Mouse (Mus musculus): Measurements from ENCODE around the gene Hoxb7. TPM values are rescaled to one million over a fixed set of nuclear protein-coding genes. Genes with fewer than 3 reads are reported as not detected.

Hoxb7 gene
- polyA plus RNA-seq, 1 experiment: 13.1 TPM

- H3K4me1 ChIP-seq (ENCODE audit: control insufficient read depth, insufficient read depth, low read length): no peaks in the 10 kb centered on the region
These were observed 34.3 kb downstream of the Hoxb7 start for GRCm38 (mm10) chr11:96320688-96321087.

GRCm38 (mm10) chr11:96321846-96322245 lies 35.4 kb downstream of the Hoxb7 start:
- H3K27ac ChIP-seq (ENCODE audit: insufficient read depth, low read length): peak overlapping the region; percentile 70
- TF ChIP-seq POLR2A (IDR thresholded peaks at IDR 0.05; ENCODE audit: low read depth, low read length) (no peak), CTCF (IDR thresholded peaks at IDR 0.05; ENCODE audit: borderline replicate concordance, insufficient read depth, low read length) (no peak)
- no peak overlapping the region for H3K4me3 ChIP-seq (ENCODE audit: insufficient read depth, low read length)
- no peaks in the 10 kb centered on the region for H3K4me1 ChIP-seq (ENCODE audit: control insufficient read depth, insufficient read depth, low read length)

More at GRCm38 (mm10) chr11:96320688-96321087, 34.3 kb downstream of the Hoxb7 start:
- TF ChIP-seq CTCF (IDR thresholded peaks at IDR 0.05; ENCODE audit: borderline replicate concordance, insufficient read depth, low read length): no peak
- no peak for TF ChIP-seq POLR2A (IDR thresholded peaks at IDR 0.05; ENCODE audit: low read depth, low read length)
- H3K27ac ChIP-seq (ENCODE audit: insufficient read depth, low read length): peak overlapping the region; percentile 93; the same call in 1 of the 2 replicates
- H3K4me3 ChIP-seq (ENCODE audit: insufficient read depth, low read length): peak overlapping the region; percentile 46; the same call in 1 of the 2 replicates

GRCm38 (mm10) chr11:96322738-96323137 lies 36.3 kb downstream of the Hoxb7 start:
- Histone ChIP-seq H3K27ac (ENCODE audit: insufficient read depth, low read length) (peak overlapping the region; percentile 70; the same call in 1 of the 2 replicates), H3K4me1 (ENCODE audit: control insufficient read depth, insufficient read depth, low read length) (no peaks in the 10 kb centered on the region), H3K4me3 (ENCODE audit: insufficient read depth, low read length) (no peak overlapping the region)
- TF ChIP-seq POLR2A (IDR thresholded peaks at IDR 0.05; ENCODE audit: low read depth, low read length) (no peak), CTCF (IDR thresholded peaks at IDR 0.05; ENCODE audit: borderline replicate concordance, insufficient read depth, low read length) (no peak)

GRCm38 (mm10) chr11:96323154-96323553 lies 36.7 kb downstream of the Hoxb7 start, which contains the start of gene Hoxb3:
Hoxb3 (plus strand) TSS chr11:96323326.
- TF ChIP-seq CTCF (IDR thresholded peaks at IDR 0.05; ENCODE audit: borderline replicate concordance, insufficient read depth, low read length): no peak
- TF ChIP-seq POLR2A (IDR thresholded peaks at IDR 0.05; ENCODE audit: low read depth, low read length): no peak

GRCm38 (mm10) chr11:96324125-96324524 lies 37.7 kb downstream of the Hoxb7 start:
- peak overlapping the region; percentile 51 for H3K27ac ChIP-seq (ENCODE audit: insufficient read depth, low read length)
- H3K4me3 ChIP-seq (ENCODE audit: insufficient read depth, low read length): no peak overlapping the region
- H3K4me1 ChIP-seq (ENCODE audit: control insufficient read depth, insufficient read depth, low read length): no peaks in the 10 kb centered on the region
- TF ChIP-seq POLR2A (IDR thresholded peaks at IDR 0.05; ENCODE audit: low read depth, low read length) (no peak), CTCF (IDR thresholded peaks at IDR 0.05; ENCODE audit: borderline replicate concordance, insufficient read depth, low read length) (no peak)

More at GRCm38 (mm10) chr11:96323154-96323553, 36.7 kb downstream of the Hoxb7 start, which contains the start of gene Hoxb3:
- peak within 1 kb of the TSS; percentile 6; the same call in 1 of the 2 replicates for H3K4me3 ChIP-seq (ENCODE audit: insufficient read depth, low read length)
- H3K27ac ChIP-seq (ENCODE audit: insufficient read depth, low read length): peak within 1 kb of the TSS; percentile 70
- no peaks in the 10 kb centered on the region for H3K4me1 ChIP-seq (ENCODE audit: control insufficient read depth, insufficient read depth, low read length)

GRCm38 (mm10) chr11:96324965-96325364 lies 38.5 kb downstream of the Hoxb7 start:
- Histone ChIP-seq H3K4me3 (ENCODE audit: insufficient read depth, low read length) (no peak overlapping the region; the same call in 1 of the 2 replicates), H3K27ac (ENCODE audit: insufficient read depth, low read length) (peak overlapping the region; percentile 51)
- no peak for TF ChIP-seq POLR2A (IDR thresholded peaks at IDR 0.05; ENCODE audit: low read depth, low read length)
- TF ChIP-seq CTCF (IDR thresholded peaks at IDR 0.05; ENCODE audit: borderline replicate concordance, insufficient read depth, low read length): no peak

GRCm38 (mm10) chr11:96325747-96326212 lies 39.4 kb downstream of the Hoxb7 start:
- H3K27ac ChIP-seq (ENCODE audit: insufficient read depth, low read length): peak overlapping the region; percentile 56
- H3K4me1 ChIP-seq (ENCODE audit: control insufficient read depth, insufficient read depth, low read length): no peaks in the 10 kb centered on the region
- H3K4me3 ChIP-seq (ENCODE audit: insufficient read depth, low read length): peak overlapping the region; percentile 19; the same call in 1 of the 2 replicates
- TF ChIP-seq POLR2A (IDR thresholded peaks at IDR 0.05; ENCODE audit: low read depth, low read length) (no peak), CTCF (IDR thresholded peaks at IDR 0.05; ENCODE audit: borderline replicate concordance, insufficient read depth, low read length) (no peak)

More at GRCm38 (mm10) chr11:96324965-96325364, 38.5 kb downstream of the Hoxb7 start:
- no peaks in the 10 kb centered on the region for H3K4me1 ChIP-seq (ENCODE audit: control insufficient read depth, insufficient read depth, low read length)

GRCm38 (mm10) chr11:96326705-96327104 lies 40.3 kb downstream of the Hoxb7 start:
- TF ChIP-seq POLR2A (IDR thresholded peaks at IDR 0.05; ENCODE audit: low read depth, low read length) (no peak), CTCF (IDR thresholded peaks at IDR 0.05; ENCODE audit: borderline replicate concordance, insufficient read depth, low read length) (no peak)
- Histone ChIP-seq H3K4me3 (ENCODE audit: insufficient read depth, low read length) (no peak overlapping the region), H3K4me1 (ENCODE audit: control insufficient read depth, insufficient read depth, low read length) (no peaks in the 10 kb centered on the region), H3K27ac (ENCODE audit: insufficient read depth, low read length) (peak overlapping the region; percentile 47; the same call in 1 of the 2 replicates)

- H3K27ac ChIP-seq (ENCODE audit: insufficient read depth, low read length): peak overlapping the region; percentile 47
- TF ChIP-seq CTCF (IDR thresholded peaks at IDR 0.05; ENCODE audit: borderline replicate concordance, insufficient read depth, low read length): no peak
- TF ChIP-seq POLR2A (IDR thresholded peaks at IDR 0.05; ENCODE audit: low read depth, low read length): no peak
- H3K4me3 ChIP-seq (ENCODE audit: insufficient read depth, low read length): no peak overlapping the region; the same call in 1 of the 2 replicates
- no peaks in the 10 kb centered on the region for H3K4me1 ChIP-seq (ENCODE audit: control insufficient read depth, insufficient read depth, low read length)
These were observed 40.7 kb downstream of the Hoxb7 start for GRCm38 (mm10) chr11:96327122-96327521.

- H3K4me3 ChIP-seq (ENCODE audit: insufficient read depth, low read length): no peak overlapping the region
- H3K27ac ChIP-seq (ENCODE audit: insufficient read depth, low read length): peak overlapping the region; percentile 53
- TF ChIP-seq CTCF (IDR thresholded peaks at IDR 0.05; ENCODE audit: borderline replicate concordance, insufficient read depth, low read length) (no peak), POLR2A (IDR thresholded peaks at IDR 0.05; ENCODE audit: low read depth, low read length) (no peak)
- no peaks in the 10 kb centered on the region for H3K4me1 ChIP-seq (ENCODE audit: control insufficient read depth, insufficient read depth, low read length)
These were observed 41.3 kb downstream of the Hoxb7 start for GRCm38 (mm10) chr11:96327750-96328149.
